Mouse (Mus musculus): ENCODE data around the gene Tex19.2.

- TF ChIP-seq CTCF (IDR thresholded peaks at IDR 0.05; ENCODE audit: borderline replicate concordance, insufficient read depth, low read length) (no peak), POLR2A (IDR thresholded peaks at IDR 0.05; ENCODE audit: low read depth, low read length) (no peak)
Observed at GRCm38 (mm10) chr11:121086296-121086695, 32.2 kb downstream of the Tex19.2 start.
